Mouse (Mus musculus) lung, postnatal 10 days (tissue): Measurements from ENCODE around the gene Wdr25.

Experiments
- DNase-seq: peaks from one replicate; pipeline ENCODE4 v3.0.0; 2021

Gene Wdr25

GRCm38 (mm10) chr12:109071248-109071647 lies 177.8 kb downstream of the Wdr25 start:
- DNase-seq: no peak

GRCm38 (mm10) chr12:109074106-109074505 lies 180.7 kb downstream of the Wdr25 start:
- no peak for DNase-seq

GRCm38 (mm10) chr12:109074777-109075285 lies 181.4 kb downstream of the Wdr25 start:
- no peak for DNase-seq

GRCm38 (mm10) chr12:109077036-109077435 lies 183.6 kb downstream of the Wdr25 start:
- no peak for DNase-seq
